Mouse (Mus musculus) G1E (cell line): ENCODE data around the gene Nap1l4.

Source experiments
- CTCF ChIP-seq: IDR thresholded peaks from 2 replicates; pipeline ENCODE4 v1.5.1; 2012; ENCODE audit warnings: low read depth, low read length, inconsistent platforms, mixed read lengths
- GATA1 ChIP-seq: IDR thresholded peaks from 2 replicates; pipeline ENCODE4 v1.6.1; 2012; ENCODE audit warnings: borderline replicate concordance, low read length, inconsistent platforms, mixed read lengths

GRCm38 (mm10) chr7:143519333-143519732, 29.6 kb downstream of the Nap1l4 start:
- TF ChIP-seq CTCF = no peak
- TF ChIP-seq GATA1 = no peak
